Mouse (Mus musculus): ENCODE measurements around the gene Ube2j1. TPM values are rescaled to one million over a fixed set of nuclear protein-coding genes. Genes with fewer than 3 reads are reported as not detected.

The Ube2j1 gene
- 40.0 and 53.3 TPM in 2 replicates for polyA plus RNA-seq (2015; fragmentation: Nextera tagmentation; extraction: Ambion mirVana)

GRCm38 (mm10) chr4:33031195-33031960 is at the start of gene Ube2j1:
Gene Ube2j1 (plus strand): TSS chr4:33031416.

GRCm38 (mm10) chr4:32982716-32983175 is 48.5 kb upstream of the Ube2j1 start, which contains the start of gene Rragd:
Gene Rragd (plus strand): TSS chr4:32983037.

GRCm38 (mm10) chr4:33062981-33063380 is 31.8 kb downstream of the Ube2j1 start, which contains the start of gene Gabrr2:
Gene Gabrr2 (plus strand): TSS chr4:33062999.

Other genes with a start within 250 kb of the Ube2j1 start
- gene Lyrm2, start 231.2 kb upstream of the Ube2j1 start, polyA plus RNA-seq (2015; fragmentation: Nextera tagmentation; extraction: Ambion mirVana): 82.0 and 83.3 TPM in 2 replicates
- gene Ankrd6, start 80.6 kb upstream of the Ube2j1 start, polyA plus RNA-seq (2015; fragmentation: Nextera tagmentation; extraction: Ambion mirVana): 0.52 and 0.63 TPM in 2 replicates
- gene Rragd, start 48.4 kb upstream of the Ube2j1 start, polyA plus RNA-seq (2015; fragmentation: Nextera tagmentation; extraction: Ambion mirVana): 1.2 and 1.5 TPM in 2 replicates
- gene Gabrr2, start 31.6 kb downstream of the Ube2j1 start, polyA plus RNA-seq (2015; fragmentation: Nextera tagmentation; extraction: Ambion mirVana): 0.16 TPM in 1 of 2 replicates, not detected in the other
- gene Gabrr1, start 101.1 kb downstream of the Ube2j1 start, polyA plus RNA-seq (2015; fragmentation: Nextera tagmentation; extraction: Ambion mirVana): not detected in 2 replicates
- gene Pm20d2, start 158.3 kb downstream of the Ube2j1 start, polyA plus RNA-seq (2015; fragmentation: Nextera tagmentation; extraction: Ambion mirVana): 0.63 and 0.97 TPM in 2 replicates
- gene Srsf12, start 177.6 kb downstream of the Ube2j1 start, polyA plus RNA-seq (2015; fragmentation: Nextera tagmentation; extraction: Ambion mirVana): 0.21 and 0.52 TPM in 2 replicates

All from urinary bladder, postnatal 0 days (tissue).